Mouse (Mus musculus): ENCODE data around the gene Camsap1.

GRCm38 (mm10) chr2:25923799-25924198 lies 59.3 kb downstream of the Camsap1 start:
- TF ChIP-seq POLR2A (IDR thresholded peaks at IDR 0.05; ENCODE audit: low read depth, low read length) (no peak), CTCF (conservative IDR thresholded peaks at IDR 0.05; ENCODE audit: insufficient read depth, insufficient read length, low read depth, low read length) (no peak)
